Mouse (Mus musculus): ENCODE results near the gene Ppp1r15b.

DNA sequence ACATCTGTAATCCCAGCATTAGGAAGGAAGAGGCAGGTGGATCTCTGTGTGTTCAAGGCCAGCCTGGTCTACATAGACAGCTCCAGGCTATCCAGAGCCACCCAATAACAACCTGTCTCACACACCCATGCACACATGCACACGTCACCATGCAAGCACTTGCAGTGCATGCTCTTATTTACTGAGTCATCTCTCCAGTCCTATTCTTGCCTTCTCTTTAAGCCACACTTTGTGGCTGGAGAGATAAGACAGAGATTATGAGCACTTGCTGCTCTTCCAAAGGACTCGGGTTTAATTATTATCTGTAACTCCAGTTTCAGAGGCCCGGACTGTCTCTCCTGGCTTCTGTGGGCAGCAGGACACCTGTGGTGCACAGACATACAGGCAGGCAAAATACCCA lies 12.1 kb upstream of the Ppp1r15b start:
- TF ChIP-seq CTCF (IDR thresholded peaks at IDR 0.05; ENCODE audit: control insufficient read depth, insufficient read depth, insufficient read length) (no peak), USF1 (IDR thresholded peaks at IDR 0.05; ENCODE audit: low read depth) (no peak), MYOD1 (IDR thresholded peaks at IDR 0.05; ENCODE audit: control insufficient read depth, insufficient read length, low read depth) (no peak)

All from C2C12 (cell line).